Mouse (Mus musculus): ENCODE measurements at regions not wholly inside any gene's neighbourhood (a gene's known extent, or its start where the extent isn't known, plus 50 kb on each side); places are given as distances from the start of the nearest gene placed in this dataset.

- DNase-seq (ENCODE audit: extremely low read depth, low read depth), result no peak
Observed at GRCm38 (mm10) chr8:6813816-6814215, 1708.7 kb upstream of the Slc10a2 start.

DNA sequence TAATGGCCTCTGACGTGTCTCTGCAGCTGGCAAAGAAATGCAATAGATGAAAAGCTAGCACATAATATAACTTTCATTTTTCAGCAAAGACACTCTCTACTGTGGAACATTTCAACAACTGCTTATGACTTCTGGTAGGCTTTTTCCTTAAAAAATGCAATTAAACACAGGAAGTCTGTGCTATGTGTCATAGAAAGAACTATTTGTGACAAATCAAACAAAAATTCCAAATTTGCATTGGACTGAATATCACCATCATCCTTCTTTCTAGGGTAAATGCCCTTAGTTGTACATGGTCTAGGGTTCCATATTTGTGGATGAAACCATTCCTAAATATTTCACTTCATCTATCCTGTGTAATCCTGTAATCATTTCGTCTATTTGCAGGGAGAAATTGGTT lies 1702.0 kb upstream of the Slc10a2 start:
- DNase-seq (ENCODE audit: extremely low read depth, low read depth), result no peak

DNA sequence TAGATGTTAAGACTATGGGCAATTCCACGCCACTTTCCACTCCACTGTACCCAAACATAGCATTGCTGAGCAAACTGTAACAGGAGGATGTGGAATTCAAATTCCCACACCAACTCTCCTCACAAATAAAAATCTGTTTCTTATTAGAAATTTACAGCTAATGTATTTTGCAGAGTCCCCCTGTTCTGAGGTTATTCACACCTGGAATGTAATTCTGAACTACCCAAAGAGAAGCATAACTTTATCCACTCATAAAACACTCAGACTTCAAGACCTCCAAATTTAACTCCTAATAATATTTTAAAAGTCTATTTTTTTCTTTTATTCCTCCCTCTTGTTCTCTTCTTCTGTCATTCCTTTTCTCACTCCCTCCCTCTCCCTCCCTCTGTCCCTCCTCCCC lies 1698.0 kb upstream of the Slc10a2 start:
- no peak for DNase-seq (ENCODE audit: extremely low read depth, low read depth)

GRCm38 (mm10) chr8:6801076-6801475 lies 1695.9 kb upstream of the Slc10a2 start:
- DNase-seq (ENCODE audit: extremely low read depth, low read depth), result no peak

DNA sequence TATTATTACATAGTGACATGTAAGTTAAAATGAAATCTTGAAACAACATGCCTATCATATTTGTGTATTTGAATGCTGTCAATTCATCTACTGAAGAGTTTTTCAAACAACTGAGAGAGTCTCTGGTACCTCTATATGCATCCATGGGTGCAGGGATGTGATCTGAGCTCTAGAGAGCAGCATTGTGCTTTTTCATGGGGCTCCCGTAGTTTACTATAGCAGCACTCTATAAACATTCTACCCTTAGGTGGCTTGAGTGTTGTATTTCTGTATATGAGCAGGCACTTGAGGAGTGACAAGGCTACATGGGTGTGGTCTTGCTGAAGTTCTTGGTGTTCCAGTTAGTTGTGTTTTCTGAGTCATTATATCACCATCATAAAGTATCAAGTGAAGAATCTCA lies 1683.9 kb upstream of the Slc10a2 start:
- no peak for DNase-seq (ENCODE audit: extremely low read depth, low read depth)

DNA sequence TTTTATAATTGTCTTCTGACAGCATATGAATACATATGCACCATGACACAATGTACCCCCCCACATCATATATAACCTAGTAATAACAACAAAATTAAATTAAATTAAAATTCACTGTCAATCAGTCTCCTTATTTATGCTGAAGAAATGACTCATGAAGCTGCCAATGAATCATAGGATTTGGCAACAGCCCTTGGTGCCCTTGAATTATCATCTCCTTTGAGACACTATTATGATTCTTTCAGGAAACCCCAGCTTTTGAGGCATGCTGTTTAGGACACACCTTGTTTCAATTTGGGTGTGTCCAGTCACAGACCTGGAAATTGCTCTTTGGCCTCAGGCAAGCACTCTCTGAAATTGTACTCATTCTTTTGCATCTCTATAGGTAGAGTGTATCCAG lies 1675.8 kb upstream of the Slc10a2 start:
- DNase-seq (ENCODE audit: extremely low read depth, low read depth), result no peak

- DNase-seq (ENCODE audit: extremely low read depth, low read depth), result no peak
Observed at GRCm38 (mm10) chr8:6775103-6775502, 1670.0 kb upstream of the Slc10a2 start.

GRCm38 (mm10) chr8:6729571-6729970 lies 1624.4 kb upstream of the Slc10a2 start:
- DNase-seq (ENCODE audit: extremely low read depth, low read depth), result no peak

GRCm38 (mm10) chr8:6708886-6709449 lies 1603.8 kb upstream of the Slc10a2 start:
- DNase-seq (ENCODE audit: extremely low read depth, low read depth), result no peak

GRCm38 (mm10) chr8:6688595-6688994 lies 1583.4 kb upstream of the Slc10a2 start:
- DNase-seq (ENCODE audit: extremely low read depth, low read depth), result no peak

DNA sequence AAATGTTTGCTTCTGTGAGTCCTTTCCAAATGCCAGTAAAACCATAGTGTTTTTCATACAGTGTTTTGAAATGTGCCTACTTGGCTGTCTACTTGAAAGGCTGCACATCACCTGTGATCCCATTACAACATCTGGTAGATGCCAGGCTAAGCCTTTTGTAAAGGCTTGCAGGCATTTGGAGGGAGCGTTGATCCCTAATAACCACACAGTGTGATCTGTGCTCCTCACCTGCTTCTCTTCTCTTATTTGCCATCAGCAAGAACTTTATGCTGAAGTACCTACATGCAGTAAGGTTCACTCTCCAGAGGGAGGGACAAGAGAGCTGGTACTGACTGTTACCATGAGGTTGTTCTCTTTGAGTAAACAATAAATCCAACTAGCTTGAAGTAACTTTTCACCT lies 1553.7 kb upstream of the Slc10a2 start:
- DNase-seq (ENCODE audit: extremely low read depth, low read depth), result no peak

DNA sequence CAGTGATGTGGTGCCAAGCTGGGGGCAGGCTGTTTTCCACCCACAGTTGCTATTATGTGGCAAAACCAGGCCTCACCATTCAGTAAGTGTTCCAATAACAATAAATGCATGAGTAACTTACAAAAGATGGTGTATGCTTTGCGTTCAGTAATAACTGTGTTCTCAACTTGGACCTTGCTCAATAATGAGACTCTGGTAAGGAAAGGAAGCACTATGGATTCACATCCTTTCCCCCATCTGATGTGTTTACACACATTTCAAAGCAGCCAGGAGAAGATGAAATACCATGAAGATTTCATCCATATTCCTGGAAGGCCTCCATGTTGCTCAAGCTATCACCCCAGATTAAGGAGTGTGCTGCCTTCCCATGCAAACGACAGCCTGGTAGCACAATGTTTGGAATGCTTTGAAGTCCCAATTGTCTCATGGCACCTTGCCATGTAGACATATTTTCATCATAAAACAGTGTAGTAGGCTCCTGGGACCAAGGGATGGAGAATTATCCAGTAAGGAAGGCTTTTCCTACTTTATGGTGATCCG lies 1552.4 kb upstream of the Slc10a2 start:
- DNase-seq (ENCODE audit: extremely low read depth, low read depth), result no peak

DNA sequence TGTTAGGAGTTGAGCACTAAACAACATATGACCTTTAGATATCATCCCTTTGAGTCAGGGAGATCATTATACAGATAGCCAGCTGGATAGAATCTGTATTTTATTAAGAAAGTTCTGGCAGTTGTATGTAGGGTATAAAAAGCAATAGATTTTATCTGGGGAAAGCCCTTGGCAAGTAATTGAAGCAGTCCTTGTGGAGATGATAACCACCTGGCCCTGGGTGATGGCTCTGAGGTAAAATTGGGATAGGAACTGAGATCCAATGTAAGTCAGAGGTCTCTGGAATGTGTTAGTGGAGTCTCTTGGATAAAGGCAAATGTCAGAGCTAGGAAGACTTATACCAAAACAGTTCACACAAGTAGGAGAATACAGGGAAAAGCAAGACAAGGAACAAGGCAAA lies 1547.0 kb upstream of the Slc10a2 start:
- no peak for DNase-seq (ENCODE audit: extremely low read depth, low read depth)

DNA sequence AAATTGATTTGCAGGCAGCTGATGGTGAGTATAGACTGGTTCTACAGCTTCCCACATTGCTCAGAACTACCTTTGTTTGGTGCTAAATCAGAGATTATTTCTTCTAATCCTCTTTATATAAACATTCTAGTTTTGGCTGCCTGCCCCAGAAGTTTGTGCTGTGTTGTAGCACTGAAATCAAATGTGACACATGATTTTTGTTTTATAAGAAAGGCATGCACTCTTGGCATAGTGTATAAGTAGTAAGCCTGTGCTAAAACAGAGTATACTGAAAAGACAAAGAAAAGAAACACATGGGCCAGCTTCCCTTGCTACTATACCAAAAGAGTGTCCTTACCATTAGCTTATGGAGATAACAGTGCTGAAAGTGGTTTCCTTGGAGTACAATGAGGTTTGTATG lies 1542.9 kb upstream of the Slc10a2 start:
- DNase-seq (ENCODE audit: extremely low read depth, low read depth), result no peak

- no peak for DNase-seq (ENCODE audit: extremely low read depth, low read depth)
Observed at GRCm38 (mm10) chr8:6645287-6645957, 1540.3 kb upstream of the Slc10a2 start.

DNA sequence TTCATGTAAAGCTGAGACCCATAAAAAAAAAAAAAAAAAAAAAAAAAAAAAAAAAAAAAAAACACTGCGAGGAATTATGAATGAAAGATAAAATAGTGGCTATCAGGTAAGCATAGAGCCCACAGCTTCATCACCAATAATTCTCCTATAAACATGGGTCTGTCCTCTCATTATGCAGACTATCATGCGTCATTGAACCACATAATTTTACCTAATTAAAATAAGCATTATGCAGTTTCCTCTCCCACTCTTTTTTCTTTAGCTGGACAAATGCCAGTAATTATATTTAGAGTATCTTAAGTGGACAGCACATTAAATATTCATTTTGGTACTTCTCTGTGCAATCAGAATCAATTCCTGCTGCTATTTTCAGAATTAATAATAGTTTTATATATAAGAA lies 1539.2 kb upstream of the Slc10a2 start:
- DNase-seq (ENCODE audit: extremely low read depth, low read depth), result no peak

- DNase-seq (ENCODE audit: extremely low read depth, low read depth), result no peak
Observed at GRCm38 (mm10) chr8:6627009-6627557, 1521.9 kb upstream of the Slc10a2 start.

DNA sequence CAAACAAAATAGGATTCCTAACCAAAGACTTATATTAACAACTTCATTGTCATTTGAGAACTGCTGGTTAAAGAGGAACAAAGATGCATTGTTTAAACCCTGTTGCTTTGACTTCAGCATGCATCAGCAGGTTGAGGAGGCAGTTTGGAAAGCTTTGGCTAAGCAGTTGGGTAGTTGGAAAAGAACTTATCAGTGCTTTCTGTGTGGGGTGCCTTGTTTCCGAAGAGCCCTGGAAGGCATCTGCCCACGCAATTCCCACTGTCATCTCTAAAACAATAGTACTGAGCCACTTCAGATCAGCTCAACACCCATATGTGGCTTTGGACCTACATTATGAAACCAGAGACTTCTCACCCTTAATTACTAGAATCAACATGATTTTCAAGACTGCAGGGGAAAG lies 1503.7 kb upstream of the Slc10a2 start:
- no peak for DNase-seq (ENCODE audit: extremely low read depth, low read depth)

DNA sequence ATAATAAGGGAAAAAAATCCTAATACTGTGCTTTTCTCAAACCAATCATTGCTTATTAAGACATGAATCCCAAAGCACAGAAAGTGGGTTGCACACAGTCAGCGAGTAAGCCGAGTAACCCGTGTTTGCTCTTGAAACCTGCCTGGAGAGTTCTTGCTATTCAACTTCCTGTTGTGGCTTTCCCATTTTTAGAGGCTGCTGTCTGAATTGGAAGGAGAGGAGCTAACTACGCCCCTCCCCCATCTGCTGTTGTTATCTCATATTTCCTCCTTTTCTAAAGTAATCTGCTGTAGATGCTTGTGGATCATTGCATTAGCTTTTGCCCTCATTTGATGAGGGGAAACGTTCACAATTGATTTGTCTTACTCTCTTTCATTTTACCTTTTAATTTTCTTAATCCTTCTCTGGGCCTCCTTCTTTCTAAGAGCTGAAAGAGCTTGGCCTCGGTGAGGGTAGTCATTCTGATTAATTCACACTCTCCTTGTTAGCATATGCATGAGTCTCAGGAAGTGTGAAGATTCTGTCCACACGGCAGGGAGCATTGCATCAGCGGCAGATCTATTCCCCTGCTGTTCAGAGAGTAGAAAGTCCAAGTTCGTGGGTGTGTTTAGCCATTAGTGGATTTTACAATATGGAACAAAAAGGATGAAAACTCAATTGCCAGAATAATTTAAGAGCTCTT lies 1501.8 kb upstream of the Slc10a2 start:
- DNase-seq (ENCODE audit: extremely low read depth, low read depth), result no peak

GRCm38 (mm10) chr8:6604232-6604804 lies 1499.2 kb upstream of the Slc10a2 start:
- DNase-seq (ENCODE audit: extremely low read depth, low read depth), result no peak

- DNase-seq (ENCODE audit: extremely low read depth, low read depth), result no peak
Observed at GRCm38 (mm10) chr8:6590146-6590545, 1485.0 kb upstream of the Slc10a2 start.
